Mouse (Mus musculus): ENCODE data around the gene Bmp2k.

The Bmp2k gene

GRCm38 (mm10) chr5:97095335-97095734, 97.8 kb downstream of the Bmp2k start:
- no peak for DNase-seq (ENCODE audit: low spot score in 2 of 2)

GRCm38 (mm10) chr5:97097631-97098041, 100.1 kb downstream of the Bmp2k start:
- no peak for DNase-seq (ENCODE audit: low spot score in 2 of 2)

- no peak for DNase-seq (ENCODE audit: low spot score in 2 of 2)
Measured at GRCm38 (mm10) chr5:97099954-97100353, 102.5 kb downstream of the Bmp2k start.

GRCm38 (mm10) chr5:97108333-97108732, 110.8 kb downstream of the Bmp2k start:
- DNase-seq (ENCODE audit: low spot score in 2 of 2) = no peak

- DNase-seq (ENCODE audit: low spot score in 2 of 2) = no peak
Measured at GRCm38 (mm10) chr5:97110133-97110532, 112.6 kb downstream of the Bmp2k start.

GRCm38 (mm10) chr5:97110697-97111096, 113.2 kb downstream of the Bmp2k start:
- no peak for DNase-seq (ENCODE audit: low spot score in 2 of 2)

- peak; percentile 95 to 97 for DNase-seq (ENCODE audit: low spot score in 2 of 2)
Measured at GRCm38 (mm10) chr5:97111207-97111910, 113.9 kb downstream of the Bmp2k start, which contains the start of gene Paqr3. TSS of gene Paqr3 (minus strand) at chr5:97111596.

- no peak for DNase-seq (ENCODE audit: low spot score in 2 of 2)
Measured at GRCm38 (mm10) chr5:97124977-97125376, 127.5 kb downstream of the Bmp2k start.

GRCm38 (mm10) chr5:97125459-97125970, 128.0 kb downstream of the Bmp2k start:
- DNase-seq (ENCODE audit: low spot score in 2 of 2) = no peak

GRCm38 (mm10) chr5:97126005-97126404, 128.5 kb downstream of the Bmp2k start:
- no peak for DNase-seq (ENCODE audit: low spot score in 2 of 2)

- DNase-seq (ENCODE audit: low spot score in 2 of 2) = no peak
Measured at GRCm38 (mm10) chr5:97127284-97127683, 129.8 kb downstream of the Bmp2k start.

- no peak for DNase-seq (ENCODE audit: low spot score in 2 of 2)
Measured at GRCm38 (mm10) chr5:97128242-97129226, 131.0 kb downstream of the Bmp2k start.

GRCm38 (mm10) chr5:97129589-97129988, 132.1 kb downstream of the Bmp2k start:
- DNase-seq (ENCODE audit: low spot score in 2 of 2) = no peak

- no peak for DNase-seq (ENCODE audit: low spot score in 2 of 2)
Measured at GRCm38 (mm10) chr5:97135331-97135730, 137.8 kb downstream of the Bmp2k start.
